13 mouse cellular contexts compared by ENCODE assay signal in the genomic region with DNA sequence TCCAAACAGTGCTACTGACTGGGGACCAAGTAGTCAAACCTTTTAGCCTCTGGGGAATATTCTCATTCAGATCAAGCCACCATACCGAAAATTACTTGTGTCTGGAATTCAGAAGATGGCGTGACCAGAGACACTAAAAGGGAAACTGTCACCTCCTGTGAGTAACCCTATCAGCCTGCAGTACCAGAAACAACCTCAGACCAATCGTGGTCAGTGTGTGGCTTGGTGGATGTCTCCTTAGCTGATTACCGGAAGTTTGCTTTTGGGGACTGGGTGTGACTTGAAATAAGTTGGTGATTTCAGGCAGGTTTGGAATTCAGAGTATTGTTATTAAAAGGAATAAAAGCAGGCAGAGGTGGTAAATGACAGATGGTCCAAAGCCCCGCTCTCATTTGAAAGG. TPM values are rescaled to one million over a fixed set of nuclear protein-coding genes. Genes with fewer than 3 reads are reported as not detected.
DNase-seq lines count a peak whose midpoint lies in the region; ATAC-seq and TF ChIP-seq lines count a peak whose summit lies in the region.
"Had no signal": no experiment of that assay in that cellular context is flagged by ENCODE, and none has a peak within 500 bp of the region (broad histone marks: within the 10 kb centered on the region; RNA-seq: fewer than 3 reads in every experiment).

No protein-coding gene starts in this region.

- no peaks in the 10 kb centered on the region for H3K36me3 ChIP-seq in hindbrain, postnatal 0 days (ENCODE audit: insufficient read depth, low read length)
- H3K36me3 ChIP-seq in hindbrain, embryonic 12.5 days: no peaks in the 10 kb centered on the region
- no peaks in the 10 kb centered on the region for H3K36me3 ChIP-seq in midbrain, postnatal 0 days (ENCODE audit: insufficient read depth, low read length)
- H3K36me3 ChIP-seq in midbrain, embryonic 16.5 days (ENCODE audit: control insufficient read depth, insufficient read depth, low read length): no peaks in the 10 kb centered on the region
- H3K36me3 ChIP-seq in intestine, postnatal 0 days (ENCODE audit: control insufficient read depth, insufficient read depth): peaks cover 15% of the 10 kb centered on the region
- H3K36me3 ChIP-seq: midbrain, embryonic 10.5 days; neural tube, embryonic 13.5 days had no signal

- peak; percentile 45 for TF ChIP-seq CTCF in hindbrain, postnatal 0 days (IDR thresholded peaks at IDR 0.05; ENCODE audit: low read depth)
- TF ChIP-seq CTCF in midbrain, postnatal 0 days (IDR thresholded peaks at IDR 0.05): peak; percentile 29; the same call in 1 of the 2 replicates
- TF ChIP-seq CTCF in intestine, postnatal 0 days (IDR thresholded peaks at IDR 0.05; ENCODE audit: low read depth): peak; percentile 54

- 73% methylated on average over 5 of the region's 5 CpGs for WGBS in hindbrain, postnatal 0 days
- WGBS in hindbrain, embryonic 12.5 days: 78% methylated on average over 5 of the region's 5 CpGs
- WGBS in midbrain, postnatal 0 days: 63% methylated on average over 5 of the region's 5 CpGs
- 59% methylated on average over 5 of the region's 5 CpGs for WGBS in midbrain, embryonic 16.5 days
- 71% methylated on average over 5 of the region's 5 CpGs for WGBS in intestine, postnatal 0 days

- H3K4me2 ChIP-seq in hindbrain, postnatal 0 days (ENCODE audit: low read depth, low read length): no peak overlapping the region
- H3K4me2 ChIP-seq in hindbrain, embryonic 12.5 days (replicated peaks): no peak overlapping the region
- no peak overlapping the region for H3K4me2 ChIP-seq in midbrain, postnatal 0 days (ENCODE audit: low read depth, low read length, poor library complexity, severe bottlenecking)
- no peak overlapping the region for H3K4me2 ChIP-seq in midbrain, embryonic 16.5 days (ENCODE audit: low read length)
- no peak overlapping the region for H3K4me2 ChIP-seq in intestine, postnatal 0 days (replicated peaks; ENCODE audit: low read depth)
- H3K4me2 ChIP-seq: kidney, embryonic 15.5 days; neural tube, embryonic 13.5 days had no signal

- H3K4me3 ChIP-seq in hindbrain, postnatal 0 days (ENCODE audit: low read length): no peak overlapping the region
- no peak overlapping the region for H3K4me3 ChIP-seq in hindbrain, embryonic 12.5 days
- H3K4me3 ChIP-seq in midbrain, postnatal 0 days (ENCODE audit: low read depth, low read length): no peak overlapping the region
- H3K4me3 ChIP-seq in midbrain, embryonic 16.5 days (ENCODE audit: low read depth, low read length): no peak overlapping the region
- H3K4me3 ChIP-seq in intestine, postnatal 0 days (ENCODE audit: low read depth, low read length): no peak overlapping the region
- H3K4me3 ChIP-seq: kidney, embryonic 15.5 days; midbrain, embryonic 10.5 days; neural tube, embryonic 13.5 days had no signal

- DNase-seq in hindbrain, postnatal 0 days (ENCODE audit: low spot score): no peak
- DNase-seq in midbrain, postnatal 0 days (ENCODE audit: low spot score): no peak
- DNase-seq in ovary, postnatal 14 days (ENCODE audit: low spot score): no peak
- DNase-seq: adrenal gland, postnatal 25 days; cerebellum, adult 18-20 months had no signal

- H3K9ac ChIP-seq in hindbrain, postnatal 0 days (replicated peaks; ENCODE audit: low read length): no peak overlapping the region
- H3K9ac ChIP-seq in hindbrain, embryonic 12.5 days: no peak overlapping the region
- H3K9ac ChIP-seq in midbrain, postnatal 0 days (replicated peaks; ENCODE audit: low read length, poor library complexity, severe bottlenecking): no peak overlapping the region
- no peak overlapping the region for H3K9ac ChIP-seq in midbrain, embryonic 16.5 days (ENCODE audit: low read depth, low read length)
- H3K9ac ChIP-seq in intestine, postnatal 0 days (ENCODE audit: low read depth, low read length): no peak overlapping the region
- H3K9ac ChIP-seq: kidney, embryonic 15.5 days; neural tube, embryonic 13.5 days had no signal

- H3K27ac ChIP-seq in hindbrain, postnatal 0 days: no peak overlapping the region
- H3K27ac ChIP-seq in hindbrain, embryonic 12.5 days: no peak overlapping the region
- no peak overlapping the region for H3K27ac ChIP-seq in midbrain, postnatal 0 days (ENCODE audit: low read depth, low read length)
- H3K27ac ChIP-seq in midbrain, embryonic 16.5 days (ENCODE audit: low read length): no peak overlapping the region
- H3K27ac ChIP-seq in intestine, postnatal 0 days (ENCODE audit: low read depth, low read length): 0 out of 2 replicates have a peak overlapping the region, but pooled peaks have one; percentile 60

- H3K4me1 ChIP-seq in hindbrain, postnatal 0 days (ENCODE audit: insufficient read depth, low read length): peaks cover 5% of the 10 kb centered on the region
- H3K4me1 ChIP-seq in hindbrain, embryonic 12.5 days: peaks cover 34% of the 10 kb centered on the region
- no peaks in the 10 kb centered on the region for H3K4me1 ChIP-seq in midbrain, postnatal 0 days (ENCODE audit: insufficient read depth, low read length)
- peaks cover 19% of the 10 kb centered on the region; the same call in 1 of the 2 replicates for H3K4me1 ChIP-seq in midbrain, embryonic 16.5 days (ENCODE audit: control insufficient read depth, insufficient read depth, low read length)
- no peaks in the 10 kb centered on the region for H3K4me1 ChIP-seq in intestine, postnatal 0 days (replicated peaks; ENCODE audit: control insufficient read depth, insufficient read depth, low read length)

- no peaks in the 10 kb centered on the region for H3K9me3 ChIP-seq in hindbrain, postnatal 0 days (ENCODE audit: low read length)
- no peaks in the 10 kb centered on the region for H3K9me3 ChIP-seq in hindbrain, embryonic 12.5 days (replicated peaks)
- H3K9me3 ChIP-seq in midbrain, postnatal 0 days (ENCODE audit: low read length): no peaks in the 10 kb centered on the region
- H3K9me3 ChIP-seq in midbrain, embryonic 16.5 days (replicated peaks; ENCODE audit: control insufficient read depth, low read length, poor library complexity, severe bottlenecking): no peaks in the 10 kb centered on the region
- no peaks in the 10 kb centered on the region for H3K9me3 ChIP-seq in intestine, postnatal 0 days (ENCODE audit: control insufficient read depth)
- H3K9me3 ChIP-seq: kidney, embryonic 15.5 days; midbrain, embryonic 10.5 days; neural tube, embryonic 13.5 days had no signal

- no peak for ATAC-seq in hindbrain, postnatal 0 days
- no peak for ATAC-seq in hindbrain, embryonic 12.5 days (ENCODE audit: low FRiP score)
- no peak for ATAC-seq in midbrain, postnatal 0 days (ENCODE audit: low FRiP score)
- ATAC-seq in midbrain, embryonic 16.5 days: no peak
- ATAC-seq in intestine, postnatal 0 days: peak; percentile 47; the same call in 1 of the 2 replicates
- no peak for ATAC-seq in frontal cortex, adult (ENCODE audit: low TSS enrichment)
- ATAC-seq: Patski had no signal

- H3K27me3 ChIP-seq in hindbrain, postnatal 0 days (ENCODE audit: insufficient read depth, low read length): no peaks in the 10 kb centered on the region
- no peaks in the 10 kb centered on the region; the same call in none of the 2 replicates for H3K27me3 ChIP-seq in hindbrain, embryonic 12.5 days
- peaks cover 10% of the 10 kb centered on the region for H3K27me3 ChIP-seq in midbrain, postnatal 0 days (ENCODE audit: insufficient read depth, low read length)
- H3K27me3 ChIP-seq in midbrain, embryonic 16.5 days (ENCODE audit: control insufficient read depth, insufficient read depth, low read depth, low read length): peaks cover 9% of the 10 kb centered on the region
- H3K27me3 ChIP-seq in intestine, postnatal 0 days (replicated peaks; ENCODE audit: control insufficient read depth, insufficient read depth, low read length): no peaks in the 10 kb centered on the region
- H3K27me3 ChIP-seq: kidney, embryonic 15.5 days; Patski had no signal

RNA-seq across cellular contexts. Expression of gene Tanc1, which starts 40.9 kb away (rescaled TPM):
- 10.6 and 12.1 TPM in 2 replicates for total RNA-seq in hindbrain, postnatal 0 days (2014; rRNA removed)
- 4.2 and 4.8 TPM in 2 replicates for polyA plus RNA-seq in hindbrain, postnatal 0 days (2015; fragmentation: Nextera tagmentation; extraction: Ambion mirVana)
- polyA plus RNA-seq in hindbrain, embryonic 12.5 days (2016; fragmentation: Nextera tagmentation; extraction: Ambion mirVana): 18.2 and 18.9 TPM in 2 replicates
- total RNA-seq in midbrain, postnatal 0 days (2014; rRNA removed): 7.3 and 8.0 TPM in 2 replicates
- 2.3 and 2.7 TPM in 2 replicates for polyA plus RNA-seq in midbrain, postnatal 0 days (2015; fragmentation: Nextera tagmentation; extraction: Ambion mirVana)
- 4.2 and 4.5 TPM in 2 replicates for polyA plus RNA-seq in midbrain, embryonic 16.5 days (2015; fragmentation: Nextera tagmentation; extraction: Ambion mirVana)
- polyA plus RNA-seq in intestine, postnatal 0 days (2015; fragmentation: Nextera tagmentation; extraction: Ambion mirVana): 8.5 and 10.1 TPM in 2 replicates
